Mouse (Mus musculus) retina, embryonic 14.5 days (tissue): ENCODE data around the gene Ski.

ENCODE experiments used
- DNase-seq: peaks from one replicate; pipeline ENCODE4 v3.0.0-alpha.2; 2015; ENCODE audit warnings: low spot score

The Ski gene

GRCm38 (mm10) chr4:155173822-155174785 is 48.3 kb downstream of the Ski start:
- DNase-seq, result peak; percentile 41

DNA sequence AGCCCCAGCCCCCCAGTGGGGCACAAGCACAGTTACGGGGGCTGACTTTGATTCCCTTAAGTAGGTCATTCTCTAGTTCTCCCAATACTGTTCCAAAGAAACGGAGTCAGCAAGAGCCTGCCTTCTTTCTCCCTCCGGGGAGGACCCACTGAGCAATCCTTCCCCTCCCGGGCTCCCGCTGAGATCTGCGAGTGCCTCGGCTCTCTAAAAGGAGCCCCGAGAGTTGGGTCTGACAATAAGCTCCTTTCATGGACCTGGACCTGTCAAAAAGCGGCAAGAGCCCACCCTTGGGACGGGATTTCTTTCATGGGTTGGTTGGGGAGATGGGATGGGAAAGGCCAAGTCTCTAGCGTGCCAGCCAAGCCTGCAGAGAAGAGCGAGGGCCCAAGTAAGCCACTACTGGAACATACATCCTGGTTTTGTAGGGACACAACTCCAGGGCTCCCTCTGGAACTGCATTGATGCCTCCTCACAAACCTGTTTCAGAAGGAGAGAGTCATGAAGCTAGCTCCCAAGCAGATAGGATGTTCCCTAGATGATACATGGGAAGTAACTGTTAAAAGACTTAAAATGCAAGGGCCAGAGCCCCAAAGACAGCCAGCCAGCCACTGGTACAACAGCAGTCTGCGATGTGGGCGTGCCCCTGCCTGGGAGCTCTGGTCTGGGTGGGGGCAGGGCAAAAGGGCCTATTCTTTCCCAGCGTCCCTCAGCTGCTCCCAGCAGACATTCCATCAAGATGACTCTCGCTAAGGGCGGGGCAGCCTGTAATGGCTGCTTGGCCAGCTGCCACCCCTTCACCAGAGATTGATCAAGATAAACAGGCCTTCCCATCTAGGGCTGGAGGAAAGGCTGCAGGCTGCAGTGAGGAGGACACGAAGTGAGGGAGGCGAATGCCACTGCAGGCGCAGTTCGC is 49.2 kb downstream of the Ski start:
- DNase-seq, result peak; percentile 94

DNA sequence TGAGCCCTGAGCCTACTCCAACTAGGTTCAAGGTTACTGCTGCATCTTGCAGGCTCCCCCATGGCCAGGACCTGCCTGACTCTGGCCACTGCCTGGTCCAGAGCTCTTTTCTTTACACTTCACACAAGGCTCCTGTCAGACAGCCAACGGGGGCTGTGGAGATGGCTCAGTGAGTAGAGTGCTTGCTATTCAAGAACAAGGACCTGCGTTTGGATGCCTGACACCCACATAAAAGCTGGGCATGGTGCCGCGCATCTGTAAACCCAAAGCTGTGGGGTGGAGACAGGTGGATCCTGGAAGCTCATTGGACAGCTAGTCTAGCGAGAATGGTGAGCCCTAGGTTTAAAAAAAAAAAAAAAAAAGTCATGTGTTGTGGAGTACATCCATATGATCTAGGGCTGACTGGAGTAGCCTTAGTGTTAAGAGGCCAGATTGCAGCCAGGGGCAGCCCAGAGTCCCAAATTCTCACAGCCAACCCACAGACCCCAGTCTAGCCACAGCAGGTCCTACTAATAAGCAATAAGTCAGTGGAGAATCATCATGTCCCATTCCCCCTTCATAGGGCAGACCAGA is 50.3 kb downstream of the Ski start:
- DNase-seq, result no peak

- no peak for DNase-seq
Observed at GRCm38 (mm10) chr4:155170614-155171212, 51.7 kb downstream of the Ski start.

GRCm38 (mm10) chr4:155168835-155169252 is 53.5 kb downstream of the Ski start:
- DNase-seq, result no peak

- no peak for DNase-seq
Observed at GRCm38 (mm10) chr4:155165861-155166260, 56.5 kb downstream of the Ski start.

DNA sequence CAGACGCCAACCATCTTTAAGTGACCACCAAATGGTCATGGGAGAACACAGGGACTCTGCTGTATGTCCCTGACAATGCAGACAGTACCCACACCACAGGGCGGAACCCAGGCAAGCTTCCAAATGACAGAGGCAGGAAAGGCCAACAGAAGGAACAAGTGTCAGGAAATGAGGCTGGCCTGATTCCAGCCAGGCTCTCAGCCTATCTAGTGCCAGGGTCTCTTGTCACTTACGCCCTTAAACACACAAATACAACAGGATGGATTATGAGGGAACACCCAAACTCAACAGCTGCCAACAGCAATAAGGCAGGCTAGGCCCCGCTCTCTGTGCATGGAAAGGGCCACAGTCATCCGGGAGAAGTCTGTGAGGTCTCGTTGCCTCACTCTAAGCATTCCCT is 57.8 kb downstream of the Ski start:
- no peak for DNase-seq

GRCm38 (mm10) chr4:155163685-155164084 is 58.7 kb downstream of the Ski start:
- no peak for DNase-seq

GRCm38 (mm10) chr4:155163320-155163651 is 59.1 kb downstream of the Ski start:
- no peak for DNase-seq

GRCm38 (mm10) chr4:155162433-155163319 is 59.7 kb downstream of the Ski start:
- DNase-seq, result no peak

DNA sequence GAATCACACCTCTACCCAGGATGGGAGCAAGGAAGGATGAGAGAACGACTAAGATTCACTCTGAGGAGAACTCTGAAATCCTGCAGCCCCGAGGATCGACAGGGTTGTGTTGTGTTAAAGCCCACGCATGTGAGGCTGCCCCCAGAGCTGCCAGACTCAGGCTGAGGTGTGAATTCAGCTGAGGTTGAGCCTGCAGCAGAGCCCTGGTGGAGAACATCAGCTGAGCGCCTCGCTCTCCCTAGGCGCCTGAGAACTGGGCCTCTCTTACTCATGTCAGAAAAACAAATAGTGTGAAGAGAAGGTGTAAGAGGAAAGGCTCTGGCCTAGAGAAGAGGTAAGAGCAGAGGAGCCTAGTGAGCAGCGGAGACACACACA is 63.9 kb downstream of the Ski start:
- DNase-seq, result no peak

DNA sequence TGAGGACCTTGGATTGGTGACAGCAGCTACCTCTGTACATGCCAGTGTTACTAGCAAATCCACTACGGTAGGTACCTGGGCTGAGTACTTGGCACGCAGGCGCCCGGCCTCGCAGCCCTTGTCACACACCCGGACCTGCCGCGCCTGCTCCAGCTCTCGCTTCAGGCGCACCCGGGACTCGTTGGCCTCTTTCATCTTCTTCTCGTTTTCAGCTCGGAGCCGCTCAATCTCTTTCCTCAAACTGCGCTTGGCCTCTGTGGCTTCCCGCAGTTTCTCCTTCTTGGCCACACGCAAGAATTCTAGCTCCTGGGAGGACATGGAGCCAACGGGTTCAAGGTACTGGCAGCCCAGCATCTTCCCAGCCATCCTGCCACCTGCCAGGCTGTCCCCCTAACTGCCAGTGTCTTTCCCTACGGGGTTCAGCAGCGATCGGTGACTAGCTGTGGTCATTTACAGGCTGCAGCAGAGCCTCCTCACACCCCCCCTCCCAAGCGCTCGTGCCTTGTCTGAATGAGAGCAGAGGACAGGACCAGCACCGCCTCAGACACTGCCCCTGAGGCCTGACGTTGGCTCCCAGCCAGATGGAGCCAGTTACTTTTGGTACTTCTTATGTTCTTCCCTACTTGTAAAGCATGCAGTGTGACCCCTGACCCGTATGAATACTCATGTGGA is 64.4 kb downstream of the Ski start:
- no peak for DNase-seq

DNA sequence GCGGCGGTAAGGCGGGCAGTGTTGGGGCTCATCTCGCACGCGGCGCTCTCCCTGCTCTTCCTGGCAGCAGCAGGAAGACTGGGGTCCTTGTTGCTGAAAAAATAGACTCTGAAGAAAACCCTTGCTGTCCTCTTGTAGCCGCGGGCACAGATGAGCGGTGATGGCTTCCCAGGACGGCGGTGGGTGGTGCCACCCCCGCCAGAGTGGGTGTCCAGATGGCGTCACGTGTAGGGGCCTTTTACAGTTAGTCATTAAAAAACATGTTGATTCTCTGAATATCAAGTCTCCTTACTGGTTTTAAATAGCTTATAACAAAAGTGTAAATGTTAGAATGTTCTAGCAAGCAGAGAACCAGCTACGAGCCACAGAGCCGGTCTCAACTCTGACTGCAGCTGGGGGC is 65.7 kb downstream of the Ski start:
- DNase-seq, result no peak

DNA sequence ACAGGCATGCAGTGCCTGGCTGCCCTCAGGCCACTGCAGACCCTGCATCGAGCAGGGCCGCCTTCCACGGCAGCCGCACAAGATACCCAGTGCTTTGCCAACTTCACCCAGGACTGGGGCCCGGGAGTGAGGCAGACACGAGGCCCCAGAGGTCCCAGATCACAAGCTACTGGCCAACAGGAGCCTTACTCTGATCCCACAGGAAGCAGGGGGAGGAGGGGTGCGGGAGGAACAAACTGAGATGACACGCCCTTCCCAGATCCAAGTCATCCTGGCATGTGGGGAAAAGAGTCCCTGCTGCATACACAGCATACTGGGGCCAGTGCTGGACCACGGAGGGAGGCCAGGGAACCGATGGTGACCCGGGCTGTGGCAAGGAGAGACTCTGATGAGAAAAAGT is 67.4 kb downstream of the Ski start:
- DNase-seq, result no peak

DNA sequence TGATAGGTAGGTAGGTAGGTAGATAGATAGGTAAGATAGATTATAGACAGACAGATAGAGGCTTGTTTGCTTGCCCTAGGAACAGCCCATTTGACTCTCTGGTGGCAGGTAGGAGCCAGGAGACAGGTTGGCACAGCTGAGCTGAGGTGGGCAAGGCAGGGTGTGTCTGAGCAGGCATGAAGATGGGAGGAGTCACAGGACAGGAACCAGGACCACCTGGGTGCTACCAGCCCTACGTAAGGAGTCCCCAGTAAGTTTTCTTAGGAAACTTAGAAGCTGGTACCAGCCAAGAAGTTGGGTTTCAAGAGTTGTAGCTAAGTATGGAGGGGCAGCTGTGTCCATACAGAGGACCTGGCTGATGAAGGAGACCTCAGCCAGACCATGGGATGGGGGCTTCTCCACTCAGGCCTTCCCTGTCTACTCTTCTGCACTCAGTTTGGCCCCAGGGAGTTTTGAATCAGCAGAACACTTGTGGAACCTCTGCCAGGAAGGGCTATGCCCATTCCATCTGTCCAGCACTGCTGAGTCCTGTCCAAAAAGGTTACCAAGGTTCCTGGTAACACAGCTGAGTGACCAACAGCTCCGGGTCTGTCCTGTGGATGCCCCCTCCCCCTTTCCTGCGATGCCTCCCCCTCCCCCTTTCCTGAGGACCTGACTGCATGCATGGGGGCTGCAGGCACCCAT is 68.9 kb downstream of the Ski start:
- no peak for DNase-seq

- DNase-seq, result no peak
Observed at GRCm38 (mm10) chr4:155152476-155152875, 69.9 kb downstream of the Ski start.

GRCm38 (mm10) chr4:155151845-155152244 is 70.5 kb downstream of the Ski start:
- DNase-seq, result no peak

DNA sequence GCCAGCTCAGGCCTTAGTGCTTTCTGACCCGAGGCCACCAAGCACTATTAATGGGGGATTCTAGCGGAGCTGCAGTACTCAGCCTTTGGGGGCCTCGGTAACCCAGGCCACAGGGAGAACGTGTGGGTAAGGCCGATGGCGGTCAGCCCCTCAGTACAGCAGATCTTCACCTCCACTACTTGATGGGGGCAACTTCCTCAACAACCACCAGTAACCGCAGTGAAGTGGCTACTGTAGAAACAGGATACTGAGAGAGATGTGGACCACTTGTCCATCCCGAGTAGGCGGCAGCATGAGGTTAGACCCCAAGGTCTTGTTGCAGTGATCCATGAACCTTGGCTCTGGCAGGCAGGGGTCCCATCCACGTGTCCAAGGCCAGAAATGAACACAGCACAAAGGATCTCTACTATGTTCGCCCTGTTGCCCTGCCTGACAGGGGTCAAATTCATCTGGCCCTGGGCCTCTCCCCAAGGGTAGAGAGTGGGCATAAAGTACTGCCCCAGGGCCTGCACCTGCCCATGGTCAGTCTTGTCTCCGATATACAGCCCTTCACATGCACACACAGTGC is 71.1 kb downstream of the Ski start:
- DNase-seq, result no peak

DNA sequence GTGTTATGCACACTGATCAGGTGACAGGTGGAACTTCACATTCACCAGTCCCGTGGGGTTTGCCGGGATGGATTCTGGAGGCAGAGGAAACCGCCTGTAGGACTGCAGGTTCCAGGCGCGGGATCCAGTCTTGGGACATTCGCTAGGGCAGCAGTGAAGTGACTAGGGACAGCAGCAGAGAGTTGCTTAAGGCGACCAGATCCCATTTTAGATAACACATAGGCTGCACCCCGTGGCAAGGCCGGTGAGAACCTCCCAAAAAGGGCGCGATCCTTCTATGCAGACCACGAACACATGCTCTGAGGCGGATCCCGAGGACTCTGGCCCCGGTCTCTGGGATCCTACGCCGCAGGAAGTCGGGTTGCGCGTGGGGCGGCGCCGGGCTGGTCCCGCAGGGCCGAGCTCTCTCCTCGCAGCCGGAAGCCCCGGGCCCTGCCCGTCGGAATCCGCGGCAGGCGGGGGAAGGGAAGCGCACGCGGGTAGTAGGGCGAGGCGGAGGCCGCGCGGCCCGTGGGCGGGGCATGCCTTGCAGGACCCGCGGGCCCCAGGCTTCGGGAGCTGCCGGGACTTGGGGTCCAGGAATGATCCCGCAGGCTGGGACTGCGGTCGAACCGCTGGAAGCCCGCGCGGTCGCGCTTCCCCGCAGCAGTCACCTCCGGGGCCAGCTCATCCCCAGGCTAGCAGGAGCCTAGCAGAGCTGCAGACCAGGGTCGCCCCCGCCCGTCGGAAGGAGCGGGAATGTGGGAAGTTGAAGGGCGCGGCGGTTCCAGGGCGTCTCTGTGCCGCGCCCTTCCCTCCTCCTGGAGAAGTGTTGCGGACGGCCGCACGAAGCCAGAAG is 71.9 kb downstream of the Ski start:
- DNase-seq, result peak; percentile 78
